Mouse (Mus musculus) embryonic facial prominence, embryonic 14.5 days (tissue): ENCODE results near the gene Tiam2. TPM values are rescaled to one million over a fixed set of nuclear protein-coding genes. Genes with fewer than 3 reads are reported as not detected.

Experiments
- ATAC-seq: fragments of 200-750 bp; cut with Nextera tagmentation; 2 replicates; pipeline ENCODE4 v1.8.0; 2017; ENCODE audit warnings: low read depth, moderate number of reproducible peaks, moderate TSS enrichment
- DNase-seq: peaks from one replicate; pipeline ENCODE4 v3.0.0-alpha.2; 2015; ENCODE audit warnings: low spot score
- H3K27ac ChIP-seq: fragments of 300-500 bp; sonication (generic); replicated peaks from 2 replicates; pipeline ENCODE4 v1.5.1; 2014; ENCODE audit warnings: low read depth, mild to moderate bottlenecking, low read length, moderate library complexity
- H3K27me3 ChIP-seq: fragments of 300-500 bp; sonication (generic); replicated peaks from 2 replicates; pipeline ENCODE4 v1.6.1; 2014; ENCODE audit warnings: low read length; ENCODE audit not compliant: control insufficient read depth, insufficient read depth
- H3K36me3 ChIP-seq: fragments of 300-500 bp; sonication (generic); 2 replicates; pipeline ENCODE4 v1.6.1; 2014; ENCODE audit warnings: low read length, mixed read lengths; ENCODE audit not compliant: control insufficient read depth, insufficient read depth
- H3K4me1 ChIP-seq: fragments of 300-500 bp; sonication (generic); 2 replicates; pipeline ENCODE4 v1.6.1; 2014; ENCODE audit warnings: antibody characterized with exemption, low read length; ENCODE audit not compliant: control insufficient read depth, insufficient read depth
- H3K4me2 ChIP-seq: fragments of 300-500 bp; sonication (generic); 2 replicates; pipeline ENCODE4 v1.6.1; 2014; ENCODE audit warnings: low read depth, mild to moderate bottlenecking, low read length, moderate library complexity, mixed read lengths
- H3K4me3 ChIP-seq: fragments of 300-500 bp; sonication (generic); 2 replicates; pipeline ENCODE4 v1.5.1; 2014; ENCODE audit warnings: low read depth, mild to moderate bottlenecking, low read length
- H3K9ac ChIP-seq: fragments of 300-500 bp; sonication (generic); 2 replicates; pipeline ENCODE4 v1.6.1; 2014; ENCODE audit warnings: low read depth, mild to moderate bottlenecking, low read length, moderate library complexity, mixed read lengths
- H3K9me3 ChIP-seq: fragments of 300-500 bp; sonication (generic); 2 replicates; pipeline ENCODE4 v1.6.1; 2016; ENCODE audit warnings: low read length; ENCODE audit not compliant: control insufficient read depth
- WGBS: fragments of 180-500 bp; shearing (Covaris S2); extraction: QIAGEN DNeasy Blood & Tissue Kit; methylation state at CpG from one replicate; pipeline ENCODE4 v1.1.7; 2014; 5-methylcytosine and 5-hydroxymethylcytosine counted together
- polyA plus RNA-seq: library from polyadenylated mRNA; unstranded; fragments of >200 nt; fragmentation: Nextera tagmentation; extraction: Ambion mirVana; gene quantifications from 2 replicates; pipeline ENCODE4 v1.2.1, GENCODE M21; 2014

Gene Tiam2
- polyA plus RNA-seq, 1 experiment from 2014 or later: 19.9 TPM

- WGBS: 81% methylated on average over 2 of the region's 2 CpGs
- Histone ChIP-seq H3K36me3 (no peaks in the 10 kb centered on the region), H3K27ac (no peak overlapping the region), H3K4me1 (peaks cover 16% of the 10 kb centered on the region), H3K27me3 (no peaks in the 10 kb centered on the region), H3K9ac (no peak overlapping the region), H3K9me3 (no peaks in the 10 kb centered on the region), H3K4me3 (no peak overlapping the region), H3K4me2 (no peak overlapping the region)
- DNase-seq (no peak), ATAC-seq (no peak)
These were observed 67.6 kb downstream of the Tiam2 start for GRCm38 (mm10) chr17:3393981-3394380.

GRCm38 (mm10) chr17:3394985-3395384 lies 68.6 kb downstream of the Tiam2 start:
- DNase-seq: no peak
- no peaks in the 10 kb centered on the region for H3K9me3 ChIP-seq
- H3K4me2 ChIP-seq: no peak overlapping the region
- H3K36me3 ChIP-seq: no peaks in the 10 kb centered on the region
- 87% methylated on average over 2 of the region's 2 CpGs for WGBS
- H3K4me1 ChIP-seq: peaks cover 16% of the 10 kb centered on the region
- no peaks in the 10 kb centered on the region for H3K27me3 ChIP-seq
- no peak for ATAC-seq
- H3K4me3 ChIP-seq: no peak overlapping the region
- no peak overlapping the region for H3K27ac ChIP-seq
- no peak overlapping the region for H3K9ac ChIP-seq

- peak; percentile 55 for ATAC-seq
- Histone ChIP-seq H3K9ac (peak overlapping the region; percentile 27; the same call in 1 of the 2 replicates), H3K27me3 (no peaks in the 10 kb centered on the region), H3K36me3 (no peaks in the 10 kb centered on the region), H3K9me3 (no peaks in the 10 kb centered on the region), H3K27ac (peak overlapping the region; percentile 81), H3K4me2 (peak overlapping the region; percentile 38; the same call in 1 of the 2 replicates), H3K4me1 (peaks cover 16% of the 10 kb centered on the region), H3K4me3 (peak overlapping the region; percentile 16; the same call in 1 of the 2 replicates)
- DNase-seq: peak; percentile 64
- 49% methylated on average over 12 of the region's 12 CpGs for WGBS
These were observed 70.5 kb downstream of the Tiam2 start for GRCm38 (mm10) chr17:3396881-3397281.

DNA sequence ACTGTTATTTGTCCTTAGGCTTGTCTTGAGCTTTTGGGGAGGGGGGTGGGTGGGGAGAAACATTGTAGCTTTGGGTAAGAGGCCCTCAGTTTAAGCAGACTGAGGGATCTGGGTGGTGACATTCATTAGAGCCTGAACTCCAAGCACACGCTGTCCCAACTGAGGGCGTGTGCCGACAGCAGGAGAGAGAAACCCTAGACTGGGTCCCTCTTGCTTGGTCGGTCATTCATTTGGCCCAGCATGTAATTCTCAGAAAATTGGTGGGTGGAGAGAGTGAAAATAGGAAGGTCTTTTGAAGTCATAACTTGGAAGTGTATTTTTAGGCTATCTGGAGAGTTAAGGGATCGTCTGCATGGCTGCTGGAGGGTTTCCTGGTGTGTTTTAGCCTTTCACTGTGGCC lies 71.5 kb downstream of the Tiam2 start:
- no peaks in the 10 kb centered on the region for H3K36me3 ChIP-seq
- H3K9me3 ChIP-seq: no peaks in the 10 kb centered on the region
- 46% methylated on average over 5 of the region's 5 CpGs for WGBS
- ATAC-seq (peak; percentile 39; the same call in 1 of the 2 replicates), DNase-seq (peak; percentile 41)
- peak overlapping the region; percentile 16 for H3K4me3 ChIP-seq
- H3K27me3 ChIP-seq: no peaks in the 10 kb centered on the region
- peaks cover 16% of the 10 kb centered on the region for H3K4me1 ChIP-seq
- peak overlapping the region; percentile 81; the same call in 1 of the 2 replicates for H3K27ac ChIP-seq
- H3K4me2 ChIP-seq: peak overlapping the region; percentile 38
- peak overlapping the region; percentile 27; the same call in 1 of the 2 replicates for H3K9ac ChIP-seq

DNA sequence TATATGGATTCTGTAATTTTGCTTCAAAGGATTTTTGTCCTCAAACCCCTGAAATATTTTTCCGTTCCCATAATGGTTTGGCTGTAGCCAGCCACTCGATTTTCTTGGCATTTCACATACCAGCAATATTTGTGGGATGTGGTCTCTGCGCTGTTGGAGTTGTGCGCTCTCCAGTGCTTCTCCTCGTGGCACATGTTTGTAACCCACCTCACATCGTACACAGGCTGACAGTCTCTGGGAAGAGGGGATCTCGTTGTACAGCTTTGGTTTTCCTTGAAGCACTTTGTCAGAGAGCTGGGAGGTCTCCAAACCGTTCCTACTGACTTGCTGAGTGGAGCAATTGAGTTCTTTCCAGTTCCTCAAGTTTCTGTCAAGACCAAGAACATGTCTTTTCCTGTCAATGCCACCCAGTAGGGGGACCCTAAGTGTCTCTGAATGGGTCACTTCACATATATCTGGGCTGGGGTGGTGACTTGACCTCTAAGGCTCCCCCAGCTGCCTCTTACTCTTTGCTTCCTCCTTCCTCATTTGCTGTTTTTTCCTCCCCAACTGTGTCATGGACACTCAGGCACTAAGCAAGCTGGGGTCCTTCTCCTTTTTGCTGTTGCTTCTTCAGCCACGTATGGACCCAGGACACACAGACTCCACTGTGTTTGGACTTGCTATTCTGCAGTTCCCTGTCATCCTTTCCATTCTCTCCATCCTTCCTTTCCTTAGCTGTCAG lies 79.1 kb downstream of the Tiam2 start:
- Histone ChIP-seq H3K9me3 (no peaks in the 10 kb centered on the region), H3K4me3 (no peak overlapping the region), H3K27me3 (no peaks in the 10 kb centered on the region), H3K4me1 (peaks cover 16% of the 10 kb centered on the region), H3K36me3 (no peaks in the 10 kb centered on the region), H3K27ac (peak overlapping the region; percentile 53), H3K4me2 (no peak overlapping the region), H3K9ac (no peak overlapping the region)
- WGBS: 45% methylated on average over 9 of the region's 9 CpGs
- ATAC-seq (peak; percentile 37), DNase-seq (peak; percentile 75)

- ATAC-seq (no peak), DNase-seq (no peak)
- H3K4me2 ChIP-seq: no peak overlapping the region
- no peak overlapping the region for H3K9ac ChIP-seq
- no peak overlapping the region for H3K4me3 ChIP-seq
- H3K36me3 ChIP-seq: no peaks in the 10 kb centered on the region
- 0% methylated on average over 1 of the region's 1 CpGs for WGBS
- H3K27ac ChIP-seq: no peak overlapping the region
- no peaks in the 10 kb centered on the region for H3K9me3 ChIP-seq
- H3K4me1 ChIP-seq: peaks cover 16% of the 10 kb centered on the region
- no peaks in the 10 kb centered on the region for H3K27me3 ChIP-seq
These were observed 80.7 kb downstream of the Tiam2 start for GRCm38 (mm10) chr17:3407051-3407450.

GRCm38 (mm10) chr17:3410307-3410706 lies 83.9 kb downstream of the Tiam2 start:
- 54% methylated on average over 2 of the region's 2 CpGs for whole genome bisulfite sequencing
- H3K9ac ChIP-seq: no peak overlapping the region

GRCm38 (mm10) chr17:3412771-3413170 lies 86.4 kb downstream of the Tiam2 start:
- no peak for DNase-seq
- Histone ChIP-seq H3K27me3 (peaks cover 2% of the 10 kb centered on the region; the same call in 1 of the 2 replicates), H3K9me3 (no peaks in the 10 kb centered on the region), H3K4me2 (no peak overlapping the region), H3K4me1 (peaks cover 3% of the 10 kb centered on the region; the same call in 1 of the 2 replicates), H3K27ac (no peak overlapping the region), H3K9ac (no peak overlapping the region), H3K36me3 (0 out of 2 replicates have a peak, but pooled peaks cover 3% of the 10 kb centered on the region), H3K4me3 (no peak overlapping the region)
- no peak for ATAC-seq
- WGBS: 89% methylated on average over 4 of the region's 4 CpGs

More at GRCm38 (mm10) chr17:3410307-3410706, 83.9 kb downstream of the Tiam2 start:
- Histone ChIP-seq H3K4me2 (no peak overlapping the region), H3K4me1 (peaks cover 9% of the 10 kb centered on the region), H3K9me3 (no peaks in the 10 kb centered on the region), H3K36me3 (no peaks in the 10 kb centered on the region), H3K27me3 (peaks cover 2% of the 10 kb centered on the region; the same call in 1 of the 2 replicates), H3K4me3 (no peak overlapping the region), H3K27ac (no peak overlapping the region)
- DNase-seq: no peak
- peak; percentile 33; the same call in 1 of the 2 replicates for ATAC-seq
